Mouse (Mus musculus): ENCODE measurements around the gene Hmgcl.

The Hmgcl gene

DNA sequence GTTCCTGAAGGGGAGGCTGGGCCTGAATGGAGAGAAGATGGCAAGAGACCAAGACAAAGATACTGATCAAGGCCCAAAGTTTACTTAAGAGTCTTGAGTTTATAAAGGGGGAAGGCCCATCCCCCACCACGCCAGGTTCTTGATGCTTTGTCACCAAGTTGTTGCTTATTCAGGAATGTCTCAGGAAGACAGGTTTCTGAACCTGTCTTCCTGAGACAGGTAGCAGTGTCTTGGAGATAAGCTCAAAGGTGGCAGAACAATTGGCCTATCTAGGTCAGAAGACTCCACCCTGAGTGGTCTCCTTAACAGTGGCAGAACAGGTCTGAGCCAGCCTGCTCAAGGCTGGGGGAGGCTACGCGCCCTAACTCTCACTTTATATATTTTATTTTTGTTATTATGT, 19.4 kb upstream of the Hmgcl start:
- WGBS, result 98% methylated on average over 3 of the region's 3 CpGs

GRCm38 (mm10) chr4:135928376-135928775, 17.9 kb upstream of the Hmgcl start:
- WGBS, result 90% methylated on average over 9 of the region's 9 CpGs

GRCm38 (mm10) chr4:135929405-135929804, 16.8 kb upstream of the Hmgcl start:
- 95% methylated on average over 5 of the region's 5 CpGs for WGBS

DNA sequence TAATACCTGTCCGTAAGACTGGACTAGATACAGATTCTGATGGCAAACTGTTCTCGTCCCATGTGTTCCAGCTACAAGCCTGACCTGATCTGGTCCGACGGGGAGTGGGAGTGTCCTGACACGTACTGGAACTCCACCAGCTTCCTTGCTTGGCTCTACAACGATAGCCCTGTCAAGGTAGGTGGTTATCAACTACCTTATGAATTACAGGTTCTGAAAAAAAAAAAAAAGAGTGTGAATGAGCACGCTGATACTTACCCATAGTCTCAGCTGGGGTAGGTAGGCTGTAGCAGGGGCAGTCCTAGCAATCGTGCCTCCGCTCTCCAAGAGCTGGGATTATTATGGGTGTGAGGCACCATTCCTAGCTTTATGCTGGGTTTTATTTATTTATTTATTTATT, 16.4 kb upstream of the Hmgcl start:
- 97% methylated on average over 9 of the region's 9 CpGs for WGBS

DNA sequence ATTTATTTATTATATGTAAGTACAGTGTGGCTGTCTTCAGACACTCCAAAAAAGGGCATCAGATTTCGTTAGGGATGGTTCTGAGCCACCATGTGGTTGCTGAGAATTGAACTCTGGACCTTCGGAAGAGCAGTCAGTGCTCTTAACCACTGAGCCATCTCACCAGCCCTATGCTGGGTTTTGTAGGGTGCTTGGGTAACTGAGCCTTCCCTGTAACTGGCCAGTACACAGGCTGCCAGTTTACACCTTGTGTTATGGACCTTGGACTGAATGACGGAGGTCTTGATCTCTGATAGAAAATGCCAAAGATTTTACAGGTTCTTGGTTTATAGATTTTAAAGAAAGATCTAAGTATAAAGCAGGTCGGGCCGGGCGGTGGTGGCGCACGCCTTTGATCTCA, 16.0 kb upstream of the Hmgcl start:
- WGBS, result 98% methylated on average over 8 of the region's 8 CpGs

DNA sequence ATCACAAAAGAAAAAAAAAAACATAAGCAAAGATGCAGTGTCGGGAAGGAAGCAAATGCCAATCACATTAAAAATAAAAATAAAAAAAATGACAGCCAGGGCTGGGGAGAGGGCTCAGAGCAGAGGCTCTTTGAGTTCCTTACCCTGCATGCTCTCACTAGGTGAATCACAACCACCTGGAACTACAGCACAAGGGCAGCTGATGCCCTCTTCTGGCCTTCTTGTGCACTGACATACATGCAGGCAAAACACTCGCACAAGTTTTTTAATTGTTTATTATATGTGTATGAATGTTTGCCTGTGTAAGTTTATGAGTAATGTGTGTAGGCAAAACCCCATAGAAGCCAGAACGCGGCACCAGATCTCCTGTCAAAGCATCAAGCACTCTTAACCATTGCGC, 14.4 kb upstream of the Hmgcl start:
- WGBS, result 71% methylated on average over 5 of the region's 5 CpGs

DNA sequence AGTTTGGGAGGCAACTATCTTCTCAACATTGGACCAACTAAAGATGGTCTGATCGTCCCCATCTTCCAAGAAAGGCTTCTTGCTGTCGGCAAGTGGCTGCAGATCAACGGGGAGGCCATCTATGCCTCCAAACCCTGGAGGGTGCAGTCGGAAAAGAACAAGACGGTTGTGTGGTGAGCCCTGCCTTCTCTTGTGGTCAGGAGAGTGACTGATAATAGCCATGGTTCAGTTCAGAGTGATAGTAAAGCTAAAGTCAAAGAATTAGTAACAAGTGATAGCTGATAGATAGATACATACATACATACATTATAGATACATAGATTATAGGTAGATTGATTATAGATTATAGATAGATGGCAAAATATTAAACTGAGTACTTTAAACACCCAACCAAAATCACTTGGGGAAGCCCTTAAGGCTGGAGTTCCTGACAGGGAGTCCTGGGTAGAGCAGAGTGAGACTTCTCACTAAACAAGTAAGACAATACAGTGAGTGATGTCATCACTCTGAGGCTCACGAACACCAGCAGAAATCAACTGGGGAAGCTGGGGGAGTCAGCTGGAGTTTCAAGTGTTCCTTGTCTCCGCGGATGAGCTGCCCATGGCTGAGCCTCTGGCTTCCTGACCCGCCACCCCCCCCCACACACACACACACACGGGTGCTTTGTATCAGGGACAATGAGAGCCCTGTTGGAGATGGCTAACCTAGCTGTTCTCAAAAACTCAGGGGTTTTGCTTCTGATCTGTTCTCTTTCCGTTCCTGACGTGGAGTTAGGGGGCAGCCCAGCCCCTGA, 11.3 kb upstream of the Hmgcl start:
- WGBS, result 72% methylated on average over 12 of the region's 12 CpGs

DNA sequence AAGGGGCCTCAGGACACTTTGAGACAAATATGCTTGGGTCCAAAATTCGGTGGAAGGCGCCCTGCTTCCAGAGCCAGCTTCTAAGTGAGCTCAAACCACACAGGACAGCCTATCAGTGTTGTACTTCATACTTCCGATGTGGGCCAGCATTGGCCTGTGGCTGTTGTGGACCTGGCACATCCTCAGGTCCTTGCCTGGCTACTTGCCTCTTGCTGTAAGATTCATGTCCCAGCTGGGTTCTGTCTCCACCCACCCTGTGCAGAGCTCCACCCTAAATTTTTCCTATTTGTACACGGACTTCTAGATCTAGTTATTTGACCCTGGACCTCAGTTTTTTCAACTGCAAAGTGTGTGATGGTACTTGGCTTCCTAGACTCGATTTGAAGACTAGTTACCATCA, 10.7 kb upstream of the Hmgcl start:
- WGBS, result 68% methylated on average over 5 of the region's 5 CpGs

GRCm38 (mm10) chr4:135938858-135939257, 7.4 kb upstream of the Hmgcl start:
- 85% methylated on average over 7 of the region's 7 CpGs for WGBS

- WGBS, result 87% methylated on average over 8 of the region's 8 CpGs
Measured at GRCm38 (mm10) chr4:135941026-135941425, 5.2 kb upstream of the Hmgcl start.

DNA sequence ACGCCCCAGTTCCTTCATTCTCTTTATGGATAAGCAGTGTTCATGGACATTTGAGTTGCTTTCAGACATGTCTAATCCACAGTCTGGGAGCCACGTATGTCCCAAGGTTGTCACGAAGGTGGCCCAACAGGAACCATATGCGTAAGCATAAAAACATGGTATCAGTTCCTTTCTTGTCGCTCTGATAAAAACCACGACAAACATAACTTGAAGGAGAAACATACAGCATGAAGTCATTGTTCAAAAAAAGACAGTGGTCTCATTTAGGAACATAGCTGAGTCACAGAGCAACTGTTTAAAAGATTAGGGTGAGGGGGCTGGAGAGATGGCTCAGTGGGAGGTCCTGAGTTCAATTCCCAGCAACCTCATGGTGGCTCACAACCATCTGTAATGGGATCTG, 4.1 kb upstream of the Hmgcl start:
- 74% methylated on average over 6 of the region's 6 CpGs for WGBS

GRCm38 (mm10) chr4:135943389-135943788, 2.9 kb upstream of the Hmgcl start:
- WGBS, result 39% methylated on average over 4 of the region's 4 CpGs

GRCm38 (mm10) chr4:135945706-135946105, 542 bp upstream of the Hmgcl start:
- WGBS, result 81% methylated on average over 10 of the region's 10 CpGs

- WGBS, result 1% methylated on average over 28 of the region's 28 CpGs
Measured at GRCm38 (mm10) chr4:135946659-135947301, 532 bp downstream of the Hmgcl start.

GRCm38 (mm10) chr4:135948142-135948541, 1.9 kb downstream of the Hmgcl start:
- WGBS, result 84% methylated on average over 8 of the region's 8 CpGs

DNA sequence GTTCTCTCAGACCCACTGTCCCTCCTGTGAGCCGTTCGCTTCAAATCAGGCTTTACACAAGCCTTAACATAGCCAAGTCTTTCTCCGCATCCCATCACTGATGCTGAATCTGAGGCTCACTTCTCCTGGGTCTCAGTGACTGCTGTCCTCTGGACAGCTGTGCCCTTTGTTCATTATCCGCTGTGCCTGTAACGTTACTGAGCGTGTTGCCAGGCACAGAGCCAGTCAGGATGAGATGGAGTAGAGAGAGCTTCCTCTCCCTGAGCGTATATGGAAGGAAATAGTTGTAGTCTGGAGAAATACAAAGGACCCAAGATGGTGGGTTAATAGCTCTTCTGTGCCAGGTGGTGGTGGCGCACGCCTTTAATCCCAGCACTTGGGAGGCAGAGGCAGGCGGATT, 3.2 kb downstream of the Hmgcl start:
- 71% methylated on average over 10 of the region's 10 CpGs for WGBS

DNA sequence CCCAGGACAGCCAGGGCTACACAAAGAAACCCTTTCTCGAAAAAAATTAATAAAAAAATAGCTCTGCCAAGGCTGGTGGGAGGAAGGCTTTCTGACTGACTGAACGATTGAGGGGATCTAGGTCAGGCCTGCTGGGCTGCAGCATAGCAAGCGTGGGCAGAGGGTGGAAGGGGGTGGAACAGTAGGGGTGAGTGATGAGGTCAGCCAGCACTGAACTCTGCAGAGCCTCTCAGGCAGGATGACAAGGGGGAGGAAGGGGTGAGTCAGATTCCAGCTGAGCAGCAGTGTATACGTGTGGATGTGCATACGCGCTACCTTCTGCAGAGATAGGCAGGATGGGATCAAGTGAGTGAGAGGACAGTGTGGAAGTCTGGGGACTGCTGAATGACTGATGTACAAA, 3.7 kb downstream of the Hmgcl start:
- 28% methylated on average over 6 of the region's 6 CpGs for WGBS

- 85% methylated on average over 6 of the region's 6 CpGs for WGBS
Measured at GRCm38 (mm10) chr4:135950365-135950764, 4.1 kb downstream of the Hmgcl start.

- WGBS, result 95% methylated on average over 3 of the region's 3 CpGs
Measured at GRCm38 (mm10) chr4:135951505-135951904, 5.3 kb downstream of the Hmgcl start.

- 88% methylated on average over 3 of the region's 3 CpGs for WGBS
Measured at GRCm38 (mm10) chr4:135953179-135953578, 6.9 kb downstream of the Hmgcl start.

GRCm38 (mm10) chr4:135954241-135954640, 8.0 kb downstream of the Hmgcl start:
- WGBS, result 7% methylated on average over 2 of the region's 2 CpGs

- WGBS, result 61% methylated on average over 9 of the region's 9 CpGs
Measured at GRCm38 (mm10) chr4:135955886-135956285, 9.6 kb downstream of the Hmgcl start.

GRCm38 (mm10) chr4:135958354-135958753, 12.1 kb downstream of the Hmgcl start:
- WGBS, result 69% methylated on average over 8 of the region's 8 CpGs

All from cerebral cortex, adult 2 months (tissue).